Mouse (Mus musculus) lung, adult 2 months (tissue): ENCODE data around the gene Rhot2. TPM values are rescaled to one million over a fixed set of nuclear protein-coding genes. Genes with fewer than 3 reads are reported as not detected.

Experiments
- DNase-seq: peaks from one replicate; pipeline ENCODE4 v3.0.0; 2022
- H3K4me1 ChIP-seq: fragments of 200-500 bp; 2 replicates; pipeline ENCODE4 v1.6.1; 2011; ENCODE audit warnings: low read length; ENCODE audit not compliant: control insufficient read depth, insufficient read depth
- H3K4me3 ChIP-seq: fragments of 200-500 bp; replicated peaks from 2 replicates; pipeline ENCODE3; 2011; ENCODE audit warnings: low read depth, mild to moderate bottlenecking, control low read depth, low read length; ENCODE audit errors: extremely low read depth
- CTCF ChIP-seq: fragments of 200-500 bp; IDR thresholded peaks from 2 replicates; pipeline ENCODE4 v1.5.1; 2011; ENCODE audit warnings: mild to moderate bottlenecking, low read length, control low read depth; ENCODE audit not compliant: insufficient read depth
- POLR2A ChIP-seq: fragments of 200-500 bp; IDR thresholded peaks from 2 replicates; pipeline ENCODE4 v1.6.1; 2011; ENCODE audit warnings: low read depth, mild to moderate bottlenecking, control low read depth, low read length, borderline replicate concordance; ENCODE audit errors: extremely low read depth
- WGBS: fragments of 180-500 bp; shearing (Covaris S2); methylation state at CpG from one replicate; pipeline ENCODE4 v1.1.7; 2018; 5-methylcytosine and 5-hydroxymethylcytosine counted together
- polyA plus RNA-seq: library from polyadenylated mRNA; depleted of rRNA; stranded (reverse); fragments of >200 nt; gene quantifications from 2 replicates; pipeline ENCODE4 v1.2.3, GENCODE M21; 2012

The Rhot2 gene
- polyA plus RNA-seq, 1 experiment, result 61.2 TPM

DNA sequence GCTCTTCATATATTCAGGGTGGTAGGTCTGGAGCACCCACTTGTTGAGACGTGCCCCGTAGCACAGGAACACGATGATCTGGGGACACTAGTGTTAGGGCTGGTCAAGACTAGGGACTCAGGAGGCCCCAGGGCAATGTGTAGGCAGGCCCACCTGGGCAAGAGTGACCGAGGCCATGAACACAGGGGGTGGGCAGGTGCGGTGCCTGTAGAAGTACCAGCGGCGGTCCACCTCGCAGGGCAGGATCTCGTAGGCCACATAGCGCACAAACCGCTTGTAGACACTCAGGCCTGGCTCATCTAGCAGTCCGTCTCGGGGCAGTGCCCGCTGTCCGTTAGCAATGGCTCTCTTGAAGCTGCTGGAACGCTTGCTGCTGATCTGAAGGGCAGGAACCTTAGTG is 8.8 kb downstream of the Rhot2 start:
- 87% methylated on average over 16 of the region's 16 CpGs for WGBS
- DNase-seq, result no peak
- TF ChIP-seq POLR2A (no peak), CTCF (no peak)
- Histone ChIP-seq H3K4me3 (no peak overlapping the region), H3K4me1 (peaks cover 23% of the 10 kb centered on the region)

DNA sequence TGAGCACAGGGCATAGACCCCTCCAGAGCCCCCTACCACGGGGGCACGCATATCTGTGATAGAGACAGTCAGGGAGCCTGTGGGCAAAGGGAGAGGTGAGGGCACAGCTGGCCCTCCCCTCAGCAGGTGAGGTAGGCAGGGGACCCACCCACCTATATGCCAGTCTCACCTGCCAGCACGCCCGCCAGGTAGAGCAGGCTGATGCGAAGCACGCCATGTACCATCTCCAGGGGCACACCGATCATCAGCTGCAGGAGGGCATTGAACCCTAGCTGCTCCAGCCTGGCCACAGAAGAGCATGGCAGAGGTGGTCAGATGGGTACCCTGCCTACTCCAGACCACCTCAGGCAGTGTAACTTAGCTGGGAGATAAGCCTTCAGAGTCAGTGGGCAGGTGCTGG is 9.3 kb downstream of the Rhot2 start:
- DNase-seq, result no peak
- WGBS, result 86% methylated on average over 7 of the region's 7 CpGs
- TF ChIP-seq POLR2A, result no peak
- H3K4me1 ChIP-seq, result peaks cover 23% of the 10 kb centered on the region
- no peak overlapping the region for H3K4me3 ChIP-seq

DNA sequence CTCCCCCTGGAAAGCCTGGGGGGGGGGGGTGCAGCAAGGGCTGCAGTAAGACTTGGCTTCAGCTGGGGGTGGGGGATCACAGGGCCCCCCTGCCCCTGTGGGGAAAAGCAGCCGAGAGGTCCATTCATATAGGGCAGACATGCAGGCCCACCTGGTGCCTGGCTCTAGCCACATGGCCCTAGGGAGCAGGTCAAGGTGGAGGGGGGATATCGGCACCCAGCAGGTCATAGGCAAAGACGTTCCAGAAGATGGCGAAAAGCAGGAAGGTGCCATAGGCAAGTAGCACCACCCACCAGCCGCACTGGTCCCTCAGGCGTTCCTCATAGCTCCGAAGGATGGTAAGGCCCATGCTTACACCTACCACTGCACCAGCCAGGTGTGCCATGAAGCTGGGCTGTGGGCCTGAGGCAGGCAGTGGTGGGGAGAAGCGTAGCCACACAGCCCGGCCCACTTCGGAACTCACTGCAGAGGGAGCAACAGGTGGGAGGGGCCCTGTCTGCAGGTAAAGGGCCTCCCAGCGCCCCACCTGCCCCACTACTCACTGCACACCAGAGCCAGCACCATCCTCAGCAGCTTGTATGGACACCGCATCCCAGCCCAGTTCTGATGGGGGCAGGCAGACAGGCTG is 9.9 kb downstream of the Rhot2 start:
- Histone ChIP-seq H3K4me1 (peaks cover 24% of the 10 kb centered on the region), H3K4me3 (no peak overlapping the region)
- 79% methylated on average over 12 of the region's 12 CpGs for WGBS
- no peak for DNase-seq
- TF ChIP-seq POLR2A (no peak), CTCF (no peak)

DNA sequence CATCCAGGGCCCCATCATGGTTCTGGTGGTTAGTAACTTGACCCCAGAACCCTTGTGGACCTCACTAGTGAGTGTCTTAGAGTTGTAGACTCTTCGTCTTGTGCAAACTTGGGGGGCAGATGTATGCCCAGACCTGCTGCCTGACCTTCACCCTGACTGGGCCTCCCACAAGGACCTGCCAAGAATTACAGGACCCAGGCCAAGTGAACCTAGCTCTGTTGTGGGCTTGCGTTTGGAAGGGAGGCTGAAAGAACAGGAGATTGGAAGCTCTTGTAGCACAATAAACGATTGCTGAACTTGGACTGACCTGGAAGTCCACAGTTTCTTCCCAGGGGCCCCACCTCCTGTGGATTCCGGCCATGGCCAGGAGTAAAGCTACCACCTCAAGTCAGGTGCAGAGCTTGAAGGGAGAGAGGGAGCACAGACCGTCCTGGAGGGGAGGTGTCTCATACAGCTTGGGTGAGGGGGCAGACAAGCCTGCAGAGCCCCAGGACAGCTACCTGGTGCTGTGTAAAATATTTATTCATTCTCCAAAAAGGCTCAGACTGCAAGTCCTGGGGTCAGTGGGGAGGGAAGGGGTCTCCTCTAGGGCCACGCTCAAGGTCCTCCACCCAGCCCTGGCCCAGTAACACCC is 10.6 kb downstream of the Rhot2 start:
- TF ChIP-seq POLR2A, result no peak
- DNase-seq, result peak; percentile 29
- 28% methylated on average over 6 of the region's 6 CpGs for WGBS
- H3K4me3 ChIP-seq, result peak overlapping the region; percentile 84
- peaks cover 27% of the 10 kb centered on the region for H3K4me1 ChIP-seq

DNA sequence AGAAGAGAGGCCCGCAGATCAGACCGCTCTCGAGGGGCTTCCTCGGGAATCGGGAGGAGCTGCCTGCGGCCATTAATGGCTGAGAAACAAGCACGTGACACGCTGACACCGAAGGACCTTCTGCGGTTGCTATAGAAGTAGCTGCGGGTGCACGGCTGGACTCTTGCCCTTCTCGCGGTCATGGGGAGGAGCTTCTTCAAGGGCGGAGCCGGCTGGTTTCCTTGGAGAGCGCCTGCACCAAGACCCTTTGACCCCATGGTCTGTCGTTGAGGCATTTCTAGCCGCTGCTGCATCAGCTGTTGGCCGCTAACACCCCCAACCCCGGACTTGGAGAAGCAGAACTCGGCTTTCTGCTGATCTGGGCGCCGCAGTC is 11.4 kb downstream of the Rhot2 start, which contains the start of gene Stub1:
Gene Stub1, minus strand, starts transcription at position 114 of the 373 bp plus-strand sequence.
- Histone ChIP-seq H3K4me1 (peaks cover 30% of the 10 kb centered on the region), H3K4me3 (peak within 1 kb of the TSS; percentile 84)
- TF ChIP-seq CTCF (no peak), POLR2A (no peak; the same call in 1 of the 2 replicates)
- no peak for DNase-seq
- under 1% methylated on average over 24 of the region's 24 CpGs for WGBS

DNA sequence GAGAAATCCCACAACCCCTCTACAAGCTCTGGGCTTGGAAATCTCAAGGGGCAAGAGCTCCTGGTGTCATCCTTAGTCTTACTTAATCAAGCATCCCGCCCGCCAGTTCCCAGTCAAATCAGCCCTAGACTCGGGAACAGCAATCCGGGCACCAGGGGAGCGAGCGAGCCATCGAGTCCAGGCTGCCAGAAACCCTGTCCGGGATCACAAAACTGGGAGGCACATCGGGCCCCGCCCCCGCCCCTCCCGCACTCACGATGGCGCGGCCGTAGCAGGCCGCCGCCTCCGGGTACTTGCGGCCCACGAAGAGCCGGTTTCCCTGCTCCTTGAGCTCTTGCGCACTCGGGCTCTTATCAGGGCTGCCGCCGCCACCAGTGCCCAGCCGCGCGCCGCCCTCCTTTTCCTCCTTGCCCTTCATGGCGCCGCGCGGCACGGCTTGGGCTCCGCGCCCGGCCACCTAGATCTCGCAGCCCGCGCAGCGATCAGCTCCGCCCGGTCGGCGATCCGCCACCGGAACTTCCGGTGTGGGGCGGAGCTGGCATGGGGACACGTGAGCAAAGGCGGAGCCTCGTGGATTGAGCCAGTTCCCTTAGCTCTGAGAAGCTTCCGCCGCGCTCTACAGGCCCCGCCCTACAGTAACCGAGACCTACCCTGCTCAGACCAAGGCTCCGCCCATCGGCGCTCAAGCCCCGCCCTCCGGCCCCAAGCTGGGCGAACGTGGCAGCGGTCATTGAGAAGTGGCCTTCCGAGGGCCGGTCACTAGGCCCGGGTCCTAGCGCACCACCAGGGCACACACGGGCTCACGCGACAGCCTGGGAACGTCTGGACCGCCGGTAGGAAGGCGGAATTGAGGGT is 12.0 kb downstream of the Rhot2 start:
- DNase-seq, result peak; percentile 99
- under 1% methylated on average over 77 of the region's 77 CpGs for WGBS
- Histone ChIP-seq H3K4me1 (peaks cover 31% of the 10 kb centered on the region), H3K4me3 (peak overlapping the region; percentile 84)
- TF ChIP-seq CTCF (no peak), POLR2A (peak; percentile 51)

DNA sequence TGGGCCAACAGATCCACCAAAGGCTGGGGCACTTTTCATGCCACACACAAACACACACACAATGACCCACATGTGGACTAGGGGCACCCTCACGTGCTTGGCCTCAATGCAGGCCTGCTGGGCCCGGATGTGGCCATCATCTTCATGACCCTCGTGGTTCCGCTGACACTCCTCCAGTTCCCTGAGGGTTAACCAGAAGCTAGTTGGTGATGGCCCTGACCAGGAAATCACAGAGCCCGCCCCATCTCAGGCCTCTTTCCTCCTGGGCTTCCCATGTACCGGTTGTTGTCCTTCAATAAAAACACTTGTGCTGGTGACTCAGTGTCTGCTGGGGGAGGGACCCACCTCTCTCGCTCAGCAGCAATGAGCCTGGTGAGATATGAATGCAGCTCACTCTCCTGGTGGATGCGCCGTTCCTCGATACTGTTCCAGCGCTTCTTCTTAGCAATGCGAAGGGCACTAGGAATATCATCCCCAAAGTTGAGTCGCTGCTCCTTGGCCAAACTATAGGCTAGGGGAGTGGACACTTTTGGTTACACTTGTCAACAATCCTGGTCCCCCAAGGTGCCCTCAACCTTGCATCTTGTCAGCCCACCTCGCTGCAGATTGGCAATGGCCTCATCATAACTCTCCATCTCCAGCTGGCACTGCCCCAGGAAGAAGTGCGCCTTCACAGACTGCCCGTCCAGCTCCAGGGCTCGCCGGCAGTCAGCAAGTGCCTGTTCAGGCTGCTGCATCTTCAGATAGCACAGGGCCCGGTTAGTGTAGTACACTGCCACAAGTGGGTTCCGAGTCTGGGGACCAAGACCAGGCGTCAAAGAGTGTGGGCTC is 13.0 kb downstream of the Rhot2 start:
- TF ChIP-seq POLR2A (no peak), CTCF (no peak)
- WGBS, result 40% methylated on average over 21 of the region's 21 CpGs
- peak overlapping the region; percentile 77 for H3K4me3 ChIP-seq
- DNase-seq, result no peak
- H3K4me1 ChIP-seq, result peaks cover 28% of the 10 kb centered on the region

DNA sequence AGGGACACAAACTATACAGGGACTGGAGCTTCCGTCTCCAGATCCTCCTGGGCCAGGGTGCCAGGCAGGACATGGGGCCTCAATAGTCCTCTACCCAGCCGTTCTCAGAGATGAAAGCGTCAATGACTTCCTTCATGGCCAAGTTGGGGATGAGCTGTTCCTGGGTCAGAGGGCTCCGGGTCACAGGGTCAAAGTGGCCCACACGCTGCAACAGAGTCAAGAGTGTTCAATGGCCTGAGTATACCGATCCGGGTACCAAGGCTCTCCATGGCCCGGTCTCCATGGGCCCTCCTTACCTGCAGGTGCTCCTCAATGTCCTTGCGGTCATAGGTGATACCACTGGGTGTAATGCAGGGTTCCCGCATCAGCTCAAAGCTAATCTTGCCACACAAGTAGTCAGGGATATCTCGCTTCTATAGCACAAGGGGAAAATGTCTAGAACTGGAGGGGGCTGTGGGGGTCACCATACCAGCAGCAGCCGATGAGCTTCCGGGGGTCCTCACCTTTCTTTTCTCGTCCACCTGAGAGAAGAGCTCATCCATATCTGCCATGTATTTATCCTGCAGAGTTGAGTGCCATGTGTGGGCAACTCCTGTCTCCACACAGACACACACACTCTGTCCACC is 13.7 kb downstream of the Rhot2 start:
- WGBS, result 80% methylated on average over 14 of the region's 14 CpGs
- H3K4me3 ChIP-seq, result no peak overlapping the region
- H3K4me1 ChIP-seq, result peaks cover 24% of the 10 kb centered on the region
- TF ChIP-seq POLR2A (no peak), CTCF (no peak)
- DNase-seq, result no peak
